In genomic region chr2:73312152-73313116, GRCm38 (mm10) we compare ENCODE assay signal across 7 mouse cellular contexts. TPM values are rescaled to one million over a fixed set of nuclear protein-coding genes. Genes with fewer than 3 reads are reported as not detected.
DNase-seq lines count a peak whose midpoint lies in the region; ATAC-seq and TF ChIP-seq lines count a peak whose summit lies in the region.

Gene Scrn3, plus strand, starts transcription at chr2:73312601.
Gene Cir1, minus strand, starts transcription at chr2:73312701.

- peak within 1 kb of the TSS; percentile 74 for H3K4me3 ChIP-seq in embryonic facial prominence, embryonic 10.5 days
- H3K4me3 ChIP-seq in intestine, postnatal 0 days (ENCODE audit: low read depth, low read length) = peak within 1 kb of the TSS; percentile 67
- H3K4me3 ChIP-seq in midbrain, embryonic 12.5 days = peak within 1 kb of the TSS; percentile 81
- peak within 1 kb of the TSS; percentile 97 for H3K4me3 ChIP-seq in small intestine, adult 2 months (ENCODE audit: low read depth, low read length)

- peaks cover 29% of the 10 kb centered on the region for H3K36me3 ChIP-seq in embryonic facial prominence, embryonic 10.5 days (replicated peaks)
- peaks cover 13% of the 10 kb centered on the region for H3K36me3 ChIP-seq in intestine, postnatal 0 days (ENCODE audit: control insufficient read depth, insufficient read depth)
- peaks cover 18% of the 10 kb centered on the region for H3K36me3 ChIP-seq in midbrain, embryonic 12.5 days
- peaks cover 16% of the 10 kb centered on the region for H3K36me3 ChIP-seq in small intestine, adult 2 months (ENCODE audit: control insufficient read depth, insufficient read depth, low read length)

- peak; percentile 91 for ATAC-seq in intestine, postnatal 0 days
- peak; percentile 97 for ATAC-seq in midbrain, embryonic 12.5 days (ENCODE audit: low FRiP score, low read depth)

- H3K9me3 ChIP-seq in embryonic facial prominence, embryonic 10.5 days = no peaks in the 10 kb centered on the region
- no peaks in the 10 kb centered on the region for H3K9me3 ChIP-seq in intestine, postnatal 0 days (ENCODE audit: control insufficient read depth)
- H3K9me3 ChIP-seq in midbrain, embryonic 12.5 days = no peaks in the 10 kb centered on the region

- H3K27me3 ChIP-seq in embryonic facial prominence, embryonic 10.5 days (replicated peaks; ENCODE audit: low read depth, poor library complexity, severe bottlenecking) = no peaks in the 10 kb centered on the region
- H3K27me3 ChIP-seq in intestine, postnatal 0 days (replicated peaks; ENCODE audit: control insufficient read depth, insufficient read depth, low read length) = no peaks in the 10 kb centered on the region
- no peaks in the 10 kb centered on the region for H3K27me3 ChIP-seq in midbrain, embryonic 12.5 days
- no peaks in the 10 kb centered on the region for H3K27me3 ChIP-seq in small intestine, adult 2 months (ENCODE audit: control insufficient read depth, insufficient read depth, low read length)

- peak within 1 kb of the TSS; percentile 65 for H3K9ac ChIP-seq in intestine, postnatal 0 days (ENCODE audit: low read depth, low read length)
- H3K9ac ChIP-seq in midbrain, embryonic 12.5 days (replicated peaks) = peak within 1 kb of the TSS; percentile 76

- peaks cover 15% of the 10 kb centered on the region for H3K4me1 ChIP-seq in embryonic facial prominence, embryonic 10.5 days
- H3K4me1 ChIP-seq in intestine, postnatal 0 days (replicated peaks; ENCODE audit: control insufficient read depth, insufficient read depth, low read length) = no peaks in the 10 kb centered on the region
- H3K4me1 ChIP-seq in midbrain, embryonic 12.5 days = peaks cover 17% of the 10 kb centered on the region
- no peaks in the 10 kb centered on the region for H3K4me1 ChIP-seq in small intestine, adult 2 months (ENCODE audit: control insufficient read depth, insufficient read depth, insufficient read length, low read length)

- 0 out of 2 replicates have a peak, but pooled peaks have one; percentile 1 for TF ChIP-seq CTCF in intestine, postnatal 0 days (IDR thresholded peaks at IDR 0.05; ENCODE audit: low read depth)
- no peak for TF ChIP-seq CTCF in small intestine, adult 2 months (IDR thresholded peaks at IDR 0.05; ENCODE audit: extremely low read depth, insufficient read length, insufficient replicate concordance, low read depth, low read length)

- H3K27ac ChIP-seq in embryonic facial prominence, embryonic 10.5 days (replicated peaks) = peak within 1 kb of the TSS; percentile 89
- peak within 1 kb of the TSS; percentile 69 for H3K27ac ChIP-seq in intestine, postnatal 0 days (ENCODE audit: low read depth, low read length)
- peak within 1 kb of the TSS; percentile 76 for H3K27ac ChIP-seq in midbrain, embryonic 12.5 days (replicated peaks)
- peak within 1 kb of the TSS; percentile 53 for H3K27ac ChIP-seq in small intestine, adult 2 months (ENCODE audit: insufficient read depth, low read depth, low read length)

- WGBS in embryonic facial prominence, embryonic 10.5 days = under 1% methylated on average over 64 of the region's 64 CpGs
- under 1% methylated on average over 64 of the region's 64 CpGs for WGBS in intestine, postnatal 0 days
- WGBS in midbrain, embryonic 12.5 days = under 1% methylated on average over 64 of the region's 64 CpGs
- WGBS in small intestine, adult 2 months = under 1% methylated on average over 64 of the region's 64 CpGs

- intact Hi-C loops in left cerebral cortex, postnatal 4 days (cut with DNase I) = loop anchor here (5.0 kb wide), 1 partner anchor 70 kb away; no protein-coding TSS in a partner anchor

- DNase-seq in adrenal gland, postnatal 10 days = peak; percentile 95
- peak; percentile 97 for DNase-seq in embryonic facial prominence, embryonic 10.5 days (ENCODE audit: low spot score)
- DNase-seq in gonadal fat pad, adult 2 months (ENCODE audit: low read depth) = peak; percentile 65
- peak; percentile 97 for DNase-seq in left cerebral cortex, postnatal 4 days

- H3K4me2 ChIP-seq in intestine, postnatal 0 days (replicated peaks; ENCODE audit: low read depth) = peak within 1 kb of the TSS; percentile 71
- peak within 1 kb of the TSS; percentile 95 for H3K4me2 ChIP-seq in midbrain, embryonic 12.5 days (replicated peaks)

- TF ChIP-seq POLR2A in small intestine, adult 2 months (IDR thresholded peaks at IDR 0.05; ENCODE audit: low read depth, low read length) = peak; percentile 69

RNA-seq across cellular contexts. Expression of gene Scrn3, which starts in this region (rescaled TPM):
- total RNA-seq in adrenal gland, postnatal 10 days (2021) = 10 to 100 TPM; 19.8 to 21.9 TPM
- polyA plus RNA-seq in embryonic facial prominence, embryonic 10.5 days (2016; fragmentation: Nextera tagmentation; extraction: Ambion mirVana) = 14.7 and 15.3 TPM in 2 replicates
- 11.0 and 12.3 TPM in 2 replicates for polyA plus RNA-seq in gonadal fat pad, adult 2 months (2012; rRNA removed)
- 7.8 and 8.7 TPM in 2 replicates for polyA plus RNA-seq in intestine, postnatal 0 days (2015; fragmentation: Nextera tagmentation; extraction: Ambion mirVana)
- 1 to 10 TPM; 3.4 to 4.1 TPM for total RNA-seq in left cerebral cortex, postnatal 4 days (2021)
- polyA plus RNA-seq in midbrain, embryonic 12.5 days (2016; fragmentation: Nextera tagmentation; extraction: Ambion mirVana) = 9.7 and 11.3 TPM in 2 replicates
- 1.1 and 1.6 TPM in 2 replicates for polyA plus RNA-seq in small intestine, adult 2 months (2012; rRNA removed)

RNA-seq across cellular contexts. Expression of gene Cir1, which starts in this region (rescaled TPM):
- 10 to 100 TPM; 16.0 to 21.7 TPM for total RNA-seq in adrenal gland, postnatal 10 days (2021)
- 16.8 and 18.0 TPM in 2 replicates for polyA plus RNA-seq in embryonic facial prominence, embryonic 10.5 days (2016; fragmentation: Nextera tagmentation; extraction: Ambion mirVana)
- 3.3 and 4.7 TPM in 2 replicates for polyA plus RNA-seq in gonadal fat pad, adult 2 months (2012; rRNA removed)
- 17.1 and 19.9 TPM in 2 replicates for polyA plus RNA-seq in intestine, postnatal 0 days (2015; fragmentation: Nextera tagmentation; extraction: Ambion mirVana)
- total RNA-seq in left cerebral cortex, postnatal 4 days (2021) = 10 to 100 TPM; 22.9 to 25.1 TPM
- polyA plus RNA-seq in midbrain, embryonic 12.5 days (2016; fragmentation: Nextera tagmentation; extraction: Ambion mirVana) = 24.7 and 28.3 TPM in 2 replicates
- polyA plus RNA-seq in small intestine, adult 2 months (2012; rRNA removed) = 0.28 and 0.70 TPM in 2 replicates

Comparison
In these comparisons a context has a peak if more than half of its experiments do, and no peak if none do; other contexts are left out.
1. Peak in every context shown above with its lines: DNase-seq, ATAC-seq, H3K4me3 ChIP-seq and H3K27ac ChIP-seq.
2. RNA of gene Scrn3 (total RNA-seq): 19.8 to 21.9 TPM in adrenal gland, postnatal 10 days; 3.4 to 4.1 TPM in left cerebral cortex, postnatal 4 days; every median in the first group is over 4 times any median in the second.